Mouse (Mus musculus) right cerebral cortex, adult 18-20 months (tissue): Measurements from ENCODE around the gene Mlxipl.
A peak's percentile ranks its signal among the peaks of the same experiment; 100 is the strongest.

Experiments
- DNase-seq: peaks from one replicate; pipeline ENCODE4 v3.0.0; 2022; ENCODE audit warnings: mixed read lengths

Mlxipl gene

DNA sequence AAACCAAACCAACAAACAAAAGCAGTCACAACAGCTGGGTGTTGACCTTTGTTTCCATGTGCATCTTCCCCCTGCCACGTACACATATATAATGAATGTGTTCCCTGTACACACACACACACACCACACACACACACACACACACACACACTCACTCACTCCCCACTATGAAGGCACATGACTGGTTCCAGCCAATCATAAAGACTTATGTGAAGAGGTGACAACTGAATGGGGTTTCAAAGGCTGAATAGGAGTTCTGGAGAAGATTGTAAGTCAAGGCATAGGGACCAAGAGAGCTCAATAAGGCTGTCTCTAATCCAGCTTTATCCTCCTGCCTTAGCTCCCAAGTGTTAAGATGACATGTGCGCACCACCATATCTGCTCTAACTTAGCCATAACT, 10.1 kb upstream of the Mlxipl start:
- no peak for DNase-seq

GRCm38 (mm10) chr5:135080539-135080938, 9.2 kb upstream of the Mlxipl start:
- DNase-seq, result no peak

DNA sequence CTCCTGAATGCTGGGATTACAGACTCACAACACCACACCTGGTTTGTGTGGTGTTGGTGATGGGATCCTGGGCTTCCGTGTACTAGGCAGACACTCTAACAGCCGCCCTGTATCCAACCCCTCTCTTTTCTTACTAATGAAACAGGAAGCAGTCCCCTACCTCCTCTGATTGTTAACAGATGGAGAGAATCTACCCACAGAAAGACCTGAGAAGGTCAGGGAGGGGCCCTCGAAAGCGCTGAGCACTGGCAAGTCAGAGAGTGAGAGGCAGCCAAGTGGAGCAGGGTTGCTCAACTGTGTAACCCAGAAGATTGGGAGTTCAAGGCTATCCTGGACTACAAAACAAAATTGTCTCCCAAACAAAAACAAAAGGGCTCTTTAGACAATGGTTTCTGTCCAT, 2.8 kb upstream of the Mlxipl start:
- DNase-seq, result no peak

DNA sequence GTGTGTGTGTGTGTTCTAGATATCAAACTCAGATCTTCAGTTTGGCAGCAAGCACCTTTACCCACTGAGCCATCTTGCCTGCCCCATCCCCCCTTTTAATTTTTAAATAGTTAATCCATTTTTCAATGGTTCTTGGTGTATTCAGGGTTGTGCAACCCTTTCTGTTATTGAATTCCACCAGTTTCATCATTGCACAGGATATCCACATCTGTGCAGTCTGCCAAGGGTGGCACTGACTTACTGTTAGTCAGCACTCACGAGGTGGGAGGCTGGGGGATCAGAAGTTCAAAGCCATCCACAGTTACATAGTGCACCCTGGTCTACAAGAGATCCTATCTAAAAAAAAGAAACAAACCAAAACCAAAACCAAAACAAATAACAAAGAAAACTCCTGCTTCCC, 11.3 kb downstream of the Mlxipl start:
- no peak for DNase-seq

- DNase-seq, result no peak
These were observed 14.4 kb downstream of the Mlxipl start for GRCm38 (mm10) chr5:135103999-135104660.

DNA sequence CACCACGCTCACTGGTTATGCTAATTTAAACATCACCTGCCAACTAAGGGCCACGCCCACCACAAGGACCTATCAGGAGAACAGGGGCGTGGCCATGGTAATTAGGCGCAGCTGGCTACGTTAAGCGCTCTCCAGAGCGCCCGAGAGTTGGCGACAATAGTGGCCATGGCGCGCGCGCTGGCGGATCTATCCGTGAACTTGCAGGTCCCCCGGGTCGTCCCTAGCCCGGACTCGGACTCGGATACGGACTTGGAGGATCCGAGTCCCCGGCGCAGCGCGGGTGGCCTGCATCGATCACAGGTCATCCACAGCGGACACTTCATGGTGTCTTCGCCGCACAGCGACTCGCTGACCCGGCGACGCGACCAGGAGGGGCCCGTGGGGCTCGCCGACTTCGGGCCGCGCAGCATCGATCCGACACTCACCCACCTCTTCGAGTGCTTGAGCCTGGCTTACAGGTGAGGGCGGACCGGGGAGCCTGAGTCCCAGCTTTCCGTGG, 17.1 kb downstream of the Mlxipl start:
- DNase-seq, result peak; percentile 64

GRCm38 (mm10) chr5:135107521-135108501, 18.1 kb downstream of the Mlxipl start:
- peak; percentile 25 for DNase-seq

GRCm38 (mm10) chr5:135109017-135109416, 19.3 kb downstream of the Mlxipl start:
- no peak for DNase-seq

DNA sequence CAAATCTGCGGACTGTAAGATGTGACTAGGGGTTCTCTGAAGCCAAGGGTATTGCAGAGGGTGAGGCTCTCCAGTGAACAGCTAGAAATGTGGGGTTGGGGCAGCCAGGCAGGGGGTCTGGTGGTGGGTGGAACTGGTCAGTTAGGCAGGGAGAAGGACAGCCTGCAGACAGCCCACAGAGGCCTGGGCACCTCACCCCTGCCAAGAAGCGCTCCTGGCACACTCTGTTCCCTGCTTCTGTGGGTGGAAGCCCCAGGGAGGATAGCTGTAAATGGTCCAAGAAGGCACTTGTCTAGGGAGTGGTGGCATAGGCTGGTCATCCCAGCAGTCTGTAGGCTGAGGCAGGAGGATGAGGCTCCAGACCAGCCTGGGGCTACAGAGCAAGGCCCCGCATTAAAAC, 19.7 kb downstream of the Mlxipl start:
- DNase-seq, result no peak

DNA sequence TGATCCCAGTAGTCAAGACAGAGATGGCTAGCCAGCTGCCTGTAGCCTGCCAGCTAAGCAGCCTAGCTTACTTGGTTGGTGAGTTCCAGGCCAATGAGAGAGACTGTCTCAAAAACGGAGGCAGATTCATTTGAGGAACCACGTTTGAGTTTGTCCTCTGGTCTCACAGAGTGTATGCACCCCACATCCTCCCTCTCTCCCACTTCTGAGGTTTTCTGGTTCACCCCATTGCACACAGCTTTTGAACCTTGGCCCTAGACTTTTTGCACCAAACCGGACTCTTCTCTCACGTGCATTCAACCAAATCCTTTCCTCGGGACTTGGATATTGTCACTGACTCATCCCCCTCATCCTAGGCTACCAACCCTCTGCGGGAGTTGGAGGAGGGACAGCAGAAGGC, 20.3 kb downstream of the Mlxipl start:
- no peak for DNase-seq

DNA sequence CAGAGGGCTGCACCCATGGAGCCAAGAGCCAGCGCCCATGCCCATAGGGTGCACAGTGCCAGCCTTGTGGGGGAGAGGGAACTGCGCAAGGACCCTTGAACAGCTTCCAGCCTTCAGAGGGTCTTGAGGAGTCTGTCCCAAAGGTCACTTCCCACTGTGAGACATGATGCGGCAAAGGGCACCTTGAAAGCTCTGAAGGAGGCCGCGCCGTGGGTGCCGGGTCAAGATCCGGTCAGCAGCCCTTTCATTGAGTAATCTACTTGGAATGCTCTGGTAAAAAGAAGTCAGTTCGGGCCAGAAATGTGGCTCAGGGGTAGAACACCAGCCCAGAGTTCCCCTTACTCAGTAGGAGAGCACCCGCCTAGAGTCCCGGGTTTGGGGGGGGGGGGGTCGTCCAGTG, 24.1 kb downstream of the Mlxipl start:
- DNase-seq, result no peak

DNA sequence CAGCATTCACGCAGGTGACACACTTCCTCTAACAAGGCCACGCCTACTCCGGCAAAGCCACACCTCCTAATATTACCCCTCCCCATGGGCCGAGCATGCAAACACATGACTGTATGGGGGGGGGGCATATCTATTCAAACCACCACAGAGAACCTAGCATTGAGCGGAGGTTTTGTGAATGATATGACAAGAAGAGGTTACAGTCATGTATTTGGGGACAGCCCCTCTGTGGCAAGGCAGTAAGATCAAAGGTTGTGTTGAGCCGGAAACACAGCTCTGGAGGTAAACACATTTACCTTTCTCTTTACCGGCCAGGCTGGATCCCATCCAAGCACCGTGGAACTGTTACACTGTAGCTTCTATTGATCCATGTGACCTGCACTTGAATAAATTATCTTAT, 25.6 kb downstream of the Mlxipl start:
- DNase-seq, result no peak

- peak; percentile 45 for DNase-seq
These were observed 28.9 kb downstream of the Mlxipl start for GRCm38 (mm10) chr5:135118589-135119081.

- DNase-seq, result no peak
These were observed 31.1 kb downstream of the Mlxipl start for GRCm38 (mm10) chr5:135120753-135121152.

DNA sequence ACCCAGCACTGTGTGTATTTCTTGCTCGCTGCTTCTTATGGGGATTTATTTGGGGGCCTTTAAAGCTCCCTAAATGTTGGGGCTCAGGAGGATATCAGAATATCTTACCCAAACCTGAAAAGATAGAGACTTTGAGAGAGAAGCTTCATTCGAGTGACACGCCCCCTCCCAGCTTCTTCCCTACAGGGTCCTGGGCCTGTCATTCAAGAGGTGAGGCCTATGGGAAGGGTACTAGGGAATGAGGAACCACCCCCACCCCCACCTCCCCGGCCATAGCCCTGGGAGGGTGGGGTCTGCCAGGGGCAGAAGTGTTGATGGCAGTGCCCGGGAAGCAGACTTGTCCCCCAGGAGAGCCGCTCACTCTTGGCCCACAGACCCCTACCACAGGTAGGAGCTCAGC, 36.4 kb downstream of the Mlxipl start:
- no peak for DNase-seq

- DNase-seq, result no peak
These were observed 38.0 kb downstream of the Mlxipl start for GRCm38 (mm10) chr5:135127669-135128068.

GRCm38 (mm10) chr5:135129747-135130146, 40.1 kb downstream of the Mlxipl start:
- no peak for DNase-seq

DNA sequence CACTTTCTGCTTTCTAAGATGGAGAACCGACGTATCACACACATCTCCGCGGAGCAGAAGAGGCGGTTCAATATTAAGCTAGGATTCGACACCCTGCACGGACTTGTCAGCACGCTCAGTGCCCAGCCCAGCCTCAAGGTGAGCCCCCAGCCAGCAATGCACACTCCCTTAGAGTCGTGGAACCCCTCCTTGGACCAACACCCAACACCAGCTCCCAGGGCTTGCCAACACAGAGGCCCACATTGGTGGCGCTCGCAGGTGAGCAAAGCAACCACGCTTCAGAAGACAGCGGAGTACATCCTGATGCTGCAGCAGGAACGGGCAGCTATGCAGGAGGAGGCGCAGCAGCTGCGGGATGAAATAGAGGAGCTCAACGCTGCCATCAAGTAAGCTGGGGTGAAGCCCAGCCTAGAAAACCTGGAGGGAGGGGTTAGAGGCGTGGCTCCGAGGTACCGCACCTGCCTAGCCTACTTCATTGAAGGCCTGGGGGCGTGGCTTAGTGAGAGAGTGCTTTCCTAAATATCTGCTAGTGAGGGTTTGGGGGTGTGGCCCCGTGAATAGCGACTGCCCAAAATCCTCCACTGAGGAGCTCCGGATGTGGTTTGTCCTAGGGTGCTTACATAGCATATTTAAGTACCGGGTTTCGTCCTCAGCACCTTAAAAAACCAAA, 44.2 kb downstream of the Mlxipl start:
- DNase-seq, result peak; percentile 43

GRCm38 (mm10) chr5:135134534-135134933, 44.8 kb downstream of the Mlxipl start:
- DNase-seq, result no peak

DNA sequence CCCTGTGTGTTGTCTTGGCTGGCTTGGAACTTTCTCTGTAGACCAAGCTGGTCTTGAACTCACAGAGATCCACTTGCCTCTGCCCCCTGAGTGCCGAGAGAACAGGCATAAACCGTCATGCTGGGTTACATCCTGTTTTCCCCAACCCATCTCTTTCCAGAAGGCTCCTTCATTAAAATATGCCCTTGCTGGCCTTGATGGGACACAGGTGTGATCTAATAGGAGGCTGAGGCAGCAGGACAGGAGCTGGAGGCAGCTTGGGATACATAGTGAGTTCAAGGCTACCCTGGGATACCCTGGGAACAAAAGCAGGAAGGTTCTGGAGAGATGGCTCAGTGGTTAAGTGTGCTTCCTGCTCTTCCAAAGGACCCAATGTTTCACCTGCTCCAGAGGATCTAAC, 50.2 kb downstream of the Mlxipl start:
- no peak for DNase-seq

DNA sequence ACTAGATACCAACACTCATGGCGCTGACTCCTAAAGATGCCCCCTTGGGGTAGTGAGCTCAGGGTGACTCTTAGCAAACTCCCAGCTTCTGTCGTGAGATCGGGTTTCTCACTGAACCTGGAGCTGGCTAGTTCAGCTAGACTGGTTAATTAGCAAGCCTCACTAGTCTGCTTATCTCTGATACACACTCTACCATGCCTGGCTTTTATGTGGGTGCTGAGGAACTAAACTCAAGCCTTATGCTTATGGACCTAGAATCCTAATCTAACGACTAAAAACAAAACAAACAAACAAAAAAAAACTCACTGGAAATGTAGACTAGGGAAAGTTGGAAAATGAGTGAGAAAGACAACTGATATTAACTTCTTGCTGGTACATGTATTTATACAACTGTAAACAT, 54.8 kb downstream of the Mlxipl start:
- DNase-seq, result no peak

DNA sequence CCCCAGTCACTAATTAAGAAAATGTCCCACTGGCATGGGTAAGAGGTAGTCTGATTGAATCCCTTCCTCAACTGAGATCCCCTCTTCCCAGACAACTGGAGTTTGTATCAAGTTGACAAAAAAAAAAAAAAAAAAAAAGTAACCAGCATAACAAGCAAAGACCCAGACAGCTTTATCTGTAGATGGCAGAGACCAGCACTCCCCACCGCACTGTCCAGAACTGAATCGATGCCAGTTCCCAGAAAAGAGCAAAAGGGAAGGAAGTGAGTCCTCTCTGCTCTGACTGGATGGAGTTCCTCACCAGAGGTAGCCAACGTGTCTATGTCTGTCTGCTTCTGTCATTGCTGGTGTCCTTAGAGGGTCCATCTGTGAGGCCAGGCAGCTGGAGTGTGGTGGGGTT, 55.8 kb downstream of the Mlxipl start:
- no peak for DNase-seq

DNA sequence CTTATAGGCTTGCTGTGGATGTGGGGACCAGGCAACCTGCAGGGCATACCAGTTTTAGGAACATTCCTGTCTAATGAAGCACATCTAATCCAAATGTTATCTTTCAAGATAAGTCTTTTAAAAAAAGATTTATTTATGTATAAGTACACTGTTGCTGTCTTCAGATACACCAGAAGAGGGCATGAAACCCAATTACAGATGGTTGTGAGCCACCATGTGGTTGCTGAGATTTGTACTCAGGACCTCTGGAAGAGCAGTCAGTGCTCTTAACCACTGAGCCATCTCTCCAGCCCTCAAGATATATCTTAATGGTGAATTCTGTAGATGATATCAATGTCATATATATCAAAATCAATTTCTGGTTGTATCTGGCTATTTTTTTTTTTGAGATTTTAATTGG, 56.3 kb downstream of the Mlxipl start:
- DNase-seq, result no peak
